Mouse (Mus musculus) liver (tissue): Measurements from ENCODE around the gene Rexo1.
"Not testable (repeated sequence)": the region's sequence is repeated elsewhere in the genome, so short reads cannot be mapped to it uniquely, and the experiment has no call there.

ENCODE experiments used
- DNase-seq: peaks from one replicate; pipeline ENCODE4 v3.0.0-alpha.2; 2020; ENCODE audit warnings: mixed read lengths

The Rexo1 gene

DNA sequence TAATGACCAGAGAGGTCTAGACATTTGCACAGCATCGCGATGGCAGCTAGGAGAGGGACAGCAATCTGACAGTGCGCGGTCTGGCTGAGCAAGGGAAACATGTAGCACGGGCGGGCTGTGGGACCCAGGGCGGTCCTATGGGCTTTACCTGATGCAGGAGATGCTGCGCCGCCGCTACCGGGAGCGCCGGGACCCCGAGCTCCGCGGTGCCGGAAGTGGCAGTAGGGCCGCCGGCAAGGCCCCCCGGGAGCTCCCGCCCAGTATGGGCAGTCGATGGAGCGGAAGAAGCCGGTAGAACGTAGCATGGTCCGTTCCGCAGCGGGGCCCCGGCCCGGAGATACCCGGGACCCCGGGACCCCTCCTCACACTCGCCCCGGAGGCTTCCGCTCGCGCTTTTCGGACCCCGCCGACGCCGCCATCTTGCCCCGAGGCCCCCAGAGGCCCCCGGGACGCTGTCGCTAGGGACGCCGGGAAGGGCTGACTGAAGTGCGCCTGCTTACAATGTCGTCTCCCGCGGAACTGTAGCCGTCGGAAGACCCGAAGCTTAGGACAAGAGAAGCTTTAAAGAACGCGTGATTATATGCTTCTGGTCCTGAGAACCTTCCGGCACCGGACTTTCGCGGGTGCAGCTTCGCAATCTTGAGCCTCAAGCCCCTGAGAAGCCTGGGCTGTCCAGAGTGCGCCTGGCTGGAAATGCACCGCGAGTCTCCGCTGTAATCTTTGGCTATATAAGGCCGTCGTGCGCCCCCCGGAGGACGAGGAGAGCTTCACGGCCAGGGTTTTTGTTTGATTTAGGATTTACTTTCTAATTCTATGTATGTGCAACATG is at the start of gene Rexo1:
Gene Rexo1 (minus strand): TSS at position 445 of the 829 bp plus-strand sequence.
- peak; percentile 94 for DNase-seq

DNA sequence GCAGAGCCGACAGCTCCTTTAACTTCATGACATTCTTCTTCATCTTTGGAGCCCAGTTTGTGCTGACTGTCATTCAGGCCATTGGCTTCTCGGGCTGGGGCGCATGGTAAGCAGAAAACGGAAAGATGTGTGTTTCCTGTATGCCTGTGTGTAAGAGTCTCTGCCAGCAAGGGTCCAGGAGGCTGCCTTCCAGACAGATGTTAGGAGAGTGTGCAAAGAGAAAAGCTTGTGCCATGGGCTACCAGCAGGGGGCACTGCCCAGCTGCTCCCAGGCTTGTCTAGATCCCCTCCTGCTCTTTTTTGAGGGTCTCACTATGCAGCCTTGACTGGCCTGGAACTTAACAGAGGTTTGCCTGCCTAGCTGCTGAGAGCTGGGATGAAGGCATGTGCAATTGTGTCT is 49.7 kb upstream of the Rexo1 start:
- peak; percentile 71 for DNase-seq

DNA sequence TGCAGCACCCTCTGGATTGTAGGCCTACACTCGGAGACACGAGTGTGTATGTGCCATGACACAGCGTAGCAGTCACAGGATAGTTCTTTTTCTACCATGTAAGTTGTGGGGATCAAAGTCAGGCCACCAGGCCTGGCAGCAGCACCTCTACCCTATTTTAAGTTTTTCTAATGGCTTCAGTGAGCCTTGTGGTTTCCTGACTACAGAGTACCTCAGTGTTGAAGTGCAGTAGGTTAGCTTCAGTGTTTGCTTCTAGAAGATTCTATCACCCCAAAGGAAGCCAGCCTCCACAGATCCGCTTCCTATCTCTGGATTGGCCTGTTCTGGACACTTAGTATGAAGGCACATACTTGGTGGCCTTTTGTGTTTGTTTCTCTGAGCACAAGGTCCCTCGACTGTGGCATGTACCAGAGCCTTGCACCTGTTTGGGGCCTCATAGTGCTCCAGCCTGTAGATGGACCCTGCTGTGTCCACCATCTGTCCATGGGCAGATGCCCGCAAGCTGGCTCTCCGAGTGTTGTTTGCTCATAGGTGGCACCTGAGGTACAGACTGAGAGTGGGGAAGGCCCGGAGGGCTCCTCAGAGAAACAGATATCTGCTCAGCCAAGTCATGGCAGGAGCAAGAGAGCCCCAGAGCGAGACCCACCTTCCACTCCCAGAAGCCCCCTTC is 48.9 kb upstream of the Rexo1 start:
- no peak for DNase-seq

DNA sequence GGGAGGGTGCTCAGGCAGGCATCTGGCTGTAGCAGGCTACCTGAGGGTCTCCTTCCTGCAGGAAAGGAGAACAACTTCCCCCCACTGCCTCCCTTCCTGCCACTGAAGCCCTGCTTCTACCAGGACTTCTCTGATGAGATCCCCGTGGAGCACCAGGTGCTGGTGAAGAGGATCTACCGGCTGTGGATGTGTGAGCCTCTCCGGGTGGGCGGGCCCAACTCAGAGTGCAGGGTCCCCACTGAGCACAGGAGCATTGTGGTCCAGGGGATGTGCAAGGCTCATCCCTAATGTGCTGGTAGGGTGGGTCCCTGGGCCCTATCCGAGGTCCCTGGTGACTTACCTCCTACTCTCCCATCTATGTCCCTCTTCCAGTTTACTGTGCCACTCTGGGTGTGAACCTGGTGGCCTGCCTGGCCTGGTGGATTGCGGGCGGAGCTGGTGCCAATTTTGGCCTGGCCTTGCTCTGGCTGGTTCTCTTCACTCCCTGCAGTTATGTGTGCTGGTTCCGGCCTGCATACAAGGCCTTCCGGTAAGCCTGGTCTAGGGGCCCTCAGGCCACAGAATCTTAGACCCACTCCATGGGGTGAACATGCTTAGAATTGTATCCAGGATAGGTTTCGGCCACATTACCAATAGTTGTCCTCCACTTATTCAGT is 48.0 kb upstream of the Rexo1 start:
- DNase-seq: no peak

DNA sequence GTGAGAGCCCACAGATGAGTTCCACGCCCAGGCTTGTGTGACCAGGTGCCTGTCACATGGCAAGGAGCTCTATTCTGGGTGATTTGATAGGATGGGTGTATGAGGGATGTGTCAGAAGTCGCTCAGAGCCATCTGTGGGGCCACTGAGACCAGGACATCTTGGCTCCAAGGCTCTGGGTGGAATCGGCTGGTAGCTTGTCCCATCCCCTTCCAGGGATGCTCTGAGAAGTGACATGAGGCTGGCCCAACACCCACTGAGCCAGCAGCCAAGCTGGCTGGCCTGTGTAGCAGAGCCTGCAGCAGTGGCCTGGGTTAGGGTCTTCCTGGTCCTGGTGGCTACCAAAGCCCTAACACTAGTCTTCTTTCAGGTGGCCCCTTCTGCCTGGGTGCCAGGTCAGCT is 47.1 kb upstream of the Rexo1 start:
- DNase-seq: no peak

DNA sequence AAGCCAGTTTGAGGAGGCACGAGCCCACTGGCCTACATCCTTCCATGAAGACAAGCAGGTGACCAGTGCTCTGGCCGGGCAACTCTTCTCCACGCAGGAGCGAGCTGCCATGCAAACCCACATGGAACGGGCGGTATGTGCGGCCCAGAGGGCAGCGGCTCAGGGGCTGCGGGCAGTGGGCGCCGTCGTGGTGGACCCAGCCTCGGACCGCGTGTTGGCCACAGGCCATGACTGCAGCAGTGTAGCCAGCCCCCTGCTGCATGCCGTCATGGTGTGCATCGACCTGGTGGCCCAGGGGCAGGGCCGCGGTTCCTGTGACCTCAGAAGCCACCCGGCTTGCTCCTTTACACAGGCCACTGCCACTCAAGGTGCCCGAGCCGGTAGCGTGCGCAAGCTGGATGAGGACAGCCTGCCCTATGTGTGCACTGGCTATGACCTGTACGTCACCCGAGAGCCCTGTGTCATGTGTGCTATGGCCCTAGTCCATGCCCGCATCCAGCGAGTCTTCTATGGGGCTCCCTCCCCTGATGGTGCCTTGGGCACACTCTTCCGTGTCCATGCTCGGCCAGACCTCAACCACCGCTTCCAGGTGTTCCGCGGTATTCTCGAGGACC is 45.5 kb upstream of the Rexo1 start:
- DNase-seq: no peak

DNA sequence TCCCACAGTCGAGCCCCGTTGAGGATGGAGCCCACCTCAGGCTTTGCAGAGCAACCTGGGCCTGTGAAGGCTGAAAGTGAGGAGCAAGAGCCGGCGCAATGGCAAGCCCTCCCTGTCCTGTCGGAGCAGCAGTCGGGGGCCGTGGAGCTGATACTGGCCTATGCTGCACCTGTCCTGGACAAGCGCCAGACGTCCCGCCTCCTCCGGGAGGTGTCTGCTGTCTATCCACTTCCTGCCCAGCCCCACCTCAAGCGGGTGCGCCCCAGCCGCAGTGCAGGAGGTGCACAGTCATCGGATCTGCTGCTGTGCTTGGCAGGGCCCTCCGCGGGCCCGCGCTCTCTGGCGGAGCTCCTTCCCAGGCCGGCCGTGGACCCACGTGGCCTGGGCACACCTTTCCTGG is 44.9 kb upstream of the Rexo1 start:
- peak; percentile 65 for DNase-seq

DNA sequence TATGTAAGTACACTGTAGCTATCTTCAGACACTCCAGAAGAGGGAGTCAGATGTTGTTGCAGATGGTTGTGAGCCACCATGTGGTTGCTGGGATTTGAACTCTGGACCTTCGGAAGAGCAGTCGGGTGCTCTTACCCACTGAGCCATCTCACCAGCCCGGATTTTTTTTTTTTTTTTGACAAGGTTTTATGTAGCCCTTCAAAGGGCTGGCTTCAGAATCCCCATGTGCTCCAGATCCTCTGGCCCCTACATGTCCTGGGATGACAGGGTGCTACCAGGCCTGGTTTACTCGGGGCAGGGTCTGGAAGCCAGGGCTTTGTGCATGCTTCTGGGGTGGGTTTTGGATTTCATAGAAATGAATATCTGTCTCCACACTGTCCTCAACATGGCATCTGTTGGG is 44.4 kb upstream of the Rexo1 start, which contains the start of gene Gm49322:
Gene Gm49322 (plus strand): TSS at position 301 of the 400 bp plus-strand sequence.
- DNase-seq: not testable (repeated sequence)

DNA sequence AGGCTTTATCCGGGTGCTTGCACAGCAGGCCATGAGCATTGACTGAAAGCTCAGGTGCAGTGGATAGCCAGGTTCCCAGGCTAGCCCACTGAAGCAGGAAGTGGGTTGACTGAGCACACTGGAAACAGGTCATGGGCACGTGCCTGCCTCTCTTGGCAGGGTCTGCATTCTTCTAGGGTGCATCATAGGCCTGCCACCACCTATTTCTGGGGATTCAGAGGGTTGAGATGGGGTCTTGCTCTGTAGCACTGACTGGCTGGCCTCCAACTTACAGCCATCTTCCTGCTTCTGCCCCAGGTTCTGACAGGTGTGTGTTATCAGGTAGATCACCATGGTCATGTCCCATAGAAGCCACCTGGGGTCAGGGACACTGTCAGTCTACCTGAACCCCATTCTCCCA is 43.6 kb upstream of the Rexo1 start:
- no peak for DNase-seq

DNA sequence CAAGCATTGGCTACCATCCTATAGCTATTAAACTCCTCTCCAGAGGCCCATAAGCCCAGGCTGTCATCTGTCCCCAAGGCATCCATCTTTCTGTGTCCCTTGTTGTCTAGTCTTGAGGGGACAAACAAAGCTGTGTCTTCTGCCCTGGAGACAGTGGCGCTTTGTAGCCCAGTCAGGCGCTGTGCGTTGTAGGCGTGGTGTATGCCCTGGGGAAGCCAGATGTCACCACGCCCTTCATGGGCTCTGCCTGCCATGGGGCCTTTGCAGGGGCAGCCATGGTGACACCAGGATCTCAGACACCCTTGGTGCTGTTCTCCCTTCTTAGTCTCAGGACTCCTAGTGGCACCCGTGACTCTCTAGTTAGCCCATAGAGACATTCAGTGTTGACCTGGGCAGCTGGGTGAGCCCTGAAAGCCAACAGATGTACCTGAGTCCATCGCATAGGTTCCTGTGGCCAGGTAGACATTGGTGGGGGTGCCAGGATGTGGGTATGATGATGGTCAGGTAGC is 42.7 kb upstream of the Rexo1 start:
- DNase-seq: peak; percentile 91

DNA sequence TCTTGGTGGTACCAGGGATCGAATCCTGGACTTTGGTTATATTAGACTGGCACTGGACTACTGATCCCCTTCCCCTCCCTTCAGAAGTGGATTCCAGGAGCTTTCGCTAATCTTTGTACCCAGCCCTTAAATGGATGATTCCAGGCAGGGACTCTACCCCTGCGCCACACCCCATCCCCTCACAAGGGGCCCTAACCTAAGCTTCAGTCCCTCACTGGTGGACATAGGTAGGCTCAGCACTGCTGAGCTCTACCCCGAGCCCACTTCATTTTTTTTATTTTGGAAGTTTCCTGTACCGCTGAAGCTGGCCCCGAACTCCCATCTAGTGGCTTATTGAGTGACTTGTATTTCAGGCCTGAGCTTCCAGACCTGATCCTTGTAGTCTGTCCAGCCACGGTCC is 42.0 kb upstream of the Rexo1 start:
- peak; percentile 37 for DNase-seq

DNA sequence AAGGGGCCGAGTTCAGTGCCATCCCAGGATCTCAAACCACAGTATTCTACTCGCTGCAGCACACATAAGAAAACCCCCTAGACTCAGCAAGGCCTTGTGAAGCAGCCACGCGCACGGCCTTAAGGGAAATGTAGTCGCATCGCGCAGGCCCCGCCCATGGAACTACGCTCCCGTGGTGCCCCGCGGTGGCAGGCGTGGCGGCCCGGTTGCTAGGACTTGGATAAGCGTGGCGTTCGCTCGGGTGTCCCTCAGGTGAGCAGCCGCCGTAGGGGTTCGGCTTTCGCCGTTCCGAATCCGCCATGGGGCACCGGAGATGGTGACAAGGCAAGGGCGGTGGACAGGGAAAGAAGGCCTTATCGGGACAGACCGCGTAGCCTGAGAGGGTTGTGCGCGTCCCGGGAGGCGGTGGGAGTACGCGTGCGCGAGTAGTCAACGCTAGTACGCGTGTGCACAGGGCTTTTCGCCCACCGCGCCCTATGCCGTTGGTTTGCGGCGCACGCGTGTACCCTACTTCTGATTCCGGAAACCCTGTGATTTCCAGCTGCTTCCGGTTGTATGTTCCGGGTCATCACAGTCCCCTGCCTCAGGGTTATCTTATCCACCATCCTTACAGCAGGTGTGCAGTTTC is 41.5 kb upstream of the Rexo1 start, which contains the start of the genes Scamp4 and Adat3:
Gene Scamp4 (plus strand): TSS at position 175 of the 628 bp plus-strand sequence.
Gene Adat3 (plus strand): TSS at position 183 of the 628 bp plus-strand sequence.
- peak; percentile 96 for DNase-seq

DNA sequence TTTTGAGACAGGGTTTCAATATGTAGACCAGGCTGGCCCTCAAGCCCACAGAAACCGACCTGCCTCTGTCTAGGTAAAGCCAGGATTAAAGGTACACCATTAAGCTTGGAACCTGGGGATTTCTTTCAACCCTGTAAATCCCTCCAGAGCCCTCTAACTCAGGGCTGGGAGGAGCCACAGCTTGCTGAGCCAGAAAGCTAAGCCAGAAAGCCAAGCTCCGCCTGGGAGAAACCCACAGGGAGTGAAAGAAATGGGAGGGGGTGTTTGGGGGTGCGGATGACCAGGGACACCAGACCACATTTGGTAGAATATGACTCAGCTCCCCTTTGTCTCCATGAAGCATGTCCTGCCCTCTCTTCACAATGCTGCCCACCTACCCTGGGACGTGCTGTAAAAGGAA is 35.0 kb upstream of the Rexo1 start:
- no peak for DNase-seq

DNA sequence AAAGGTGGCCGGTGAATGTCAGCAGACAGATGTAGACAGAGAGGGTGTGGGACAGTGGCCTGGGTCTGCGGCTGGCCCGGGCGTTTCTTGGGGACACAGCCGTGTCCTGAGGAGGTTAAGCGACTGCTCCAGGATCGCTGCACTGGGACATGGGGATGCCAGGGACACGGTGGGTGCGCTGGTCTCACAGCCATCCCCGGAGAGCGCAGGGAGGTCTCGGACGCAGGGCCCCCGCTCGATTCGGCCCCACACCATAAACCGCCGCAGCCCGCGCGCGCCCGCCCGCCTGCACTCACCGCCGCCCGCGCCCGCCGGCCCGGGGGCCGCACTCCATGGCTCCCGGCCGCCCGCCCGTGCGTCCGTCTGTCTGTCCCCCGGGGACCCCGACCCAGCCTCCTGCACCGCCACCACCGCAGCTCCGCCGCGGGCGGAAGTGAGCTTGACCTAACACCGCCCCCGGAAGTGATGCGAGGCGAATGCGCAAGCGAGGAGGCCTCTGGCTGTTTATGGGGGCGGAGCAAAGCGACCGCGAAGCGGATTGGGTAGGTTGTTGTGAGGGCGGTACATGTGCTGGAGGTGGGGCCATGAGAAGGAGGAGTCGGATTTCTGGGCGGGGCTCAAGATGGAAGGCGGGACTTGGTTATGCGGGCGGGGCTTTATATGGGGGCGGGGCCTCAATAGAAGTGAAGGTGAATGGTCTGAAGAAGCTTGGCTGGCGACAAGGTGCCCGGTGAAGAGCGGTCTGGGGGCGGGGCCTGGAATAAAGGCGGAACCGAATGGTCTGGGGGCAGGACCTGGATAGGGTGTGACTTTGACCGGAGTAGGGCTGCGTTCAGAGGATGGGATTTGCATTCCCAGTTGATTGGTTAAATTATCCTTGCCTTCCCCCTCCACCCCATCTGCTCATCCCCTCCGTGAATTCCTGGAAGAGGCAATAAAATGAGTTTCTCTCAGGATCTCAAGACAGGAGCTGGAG is 28.8 kb upstream of the Rexo1 start, which contains the start of gene Abhd17a:
Gene Abhd17a (minus strand): TSS at position 463 of the 976 bp plus-strand sequence.
- peak; percentile 99 for DNase-seq

DNA sequence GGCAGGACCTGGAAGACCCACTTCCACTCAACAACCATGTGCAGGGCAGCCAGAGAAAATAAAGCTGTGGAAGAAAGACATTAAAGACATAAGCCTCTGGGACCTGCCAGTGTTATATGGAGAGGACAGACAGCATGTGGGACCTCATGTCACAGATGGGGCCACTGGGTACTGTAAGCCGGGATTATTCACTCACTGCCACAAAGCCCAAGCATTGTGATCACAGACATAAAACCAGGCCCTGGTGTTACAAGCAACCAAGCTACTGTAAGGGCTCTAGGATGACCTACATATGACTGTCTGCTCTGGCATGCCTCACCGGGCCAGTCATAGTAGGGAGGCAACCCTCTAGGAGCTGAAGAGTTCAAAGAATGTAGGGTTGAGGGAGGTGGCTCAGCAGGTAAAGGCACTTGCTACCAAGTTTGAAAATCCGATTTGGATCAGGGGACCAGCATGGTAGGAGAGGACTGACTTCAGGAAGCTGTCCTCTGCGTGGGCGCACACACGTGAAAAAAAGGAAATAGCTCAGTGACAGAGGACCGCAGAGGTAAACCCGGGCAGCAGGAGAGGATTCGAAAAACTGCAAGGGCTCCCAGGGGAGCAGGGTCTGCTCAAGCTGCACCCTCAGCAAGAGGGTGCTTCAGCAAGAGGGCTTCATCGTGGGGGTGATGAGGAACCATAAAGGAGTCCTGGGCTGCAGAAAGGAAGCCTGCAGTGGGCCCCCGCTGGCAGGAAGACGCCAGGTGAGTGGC is 27.9 kb upstream of the Rexo1 start:
- DNase-seq: no peak

DNA sequence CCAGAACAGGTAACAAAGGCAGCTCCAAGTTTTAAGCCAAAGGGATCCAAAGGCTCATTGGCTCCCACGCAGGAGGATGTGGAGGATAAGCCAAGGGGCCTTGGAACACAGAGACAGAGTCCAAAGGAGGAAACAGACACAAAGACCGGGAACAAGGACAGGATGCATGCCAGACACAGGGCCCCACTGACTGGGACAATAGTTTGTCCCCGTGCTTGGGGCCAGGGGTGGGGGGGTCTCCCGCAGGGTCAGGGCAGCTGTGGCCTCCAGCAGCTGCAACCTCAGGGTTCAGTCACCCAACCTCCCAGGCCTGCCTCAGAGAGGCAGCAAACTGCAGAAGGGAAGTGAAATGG is 25.9 kb upstream of the Rexo1 start:
- DNase-seq: no peak

DNA sequence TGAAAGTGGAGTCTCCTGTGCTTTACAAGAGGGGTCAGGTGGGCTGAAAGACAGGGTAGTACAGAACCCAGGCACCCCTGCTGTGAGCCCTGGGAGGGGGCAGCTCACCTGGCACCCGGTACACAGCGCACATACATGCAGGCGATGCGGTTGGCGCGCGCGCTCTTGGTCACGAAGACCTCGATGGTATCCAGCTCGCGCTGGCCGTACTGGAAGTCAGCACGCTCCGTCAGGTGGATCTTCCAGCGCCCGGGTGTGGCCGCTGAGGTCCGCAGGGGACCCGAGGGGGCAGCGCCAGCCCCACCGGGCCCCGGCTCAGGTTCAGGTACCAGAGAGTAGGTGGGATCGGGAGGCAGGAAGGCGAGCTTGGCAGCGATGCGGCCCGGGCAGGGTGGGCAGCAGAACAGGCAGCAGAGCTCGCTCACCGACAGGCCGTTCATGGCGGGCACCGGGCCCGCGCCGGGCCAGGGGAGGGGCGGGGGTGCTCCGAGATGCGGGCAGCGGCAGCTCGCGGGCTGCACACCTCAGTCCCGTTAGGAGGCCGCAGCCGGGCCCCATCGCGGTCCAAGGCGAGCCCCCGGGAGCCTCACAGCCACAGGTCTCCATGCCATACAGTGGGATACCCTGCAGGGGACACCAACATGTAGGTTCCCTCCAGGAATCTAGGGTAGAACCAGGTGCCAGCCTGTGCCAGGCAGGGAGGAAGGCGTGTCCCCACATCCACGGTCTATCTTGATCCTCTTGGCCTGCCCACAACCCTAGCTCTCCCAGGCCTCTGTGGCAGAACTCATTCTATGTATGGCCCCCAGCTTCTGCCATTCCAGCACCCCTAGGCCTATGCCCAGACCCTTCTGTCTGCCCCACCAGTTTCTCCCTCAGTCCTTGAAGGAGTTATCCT is 25.3 kb upstream of the Rexo1 start:
- no peak for DNase-seq

DNA sequence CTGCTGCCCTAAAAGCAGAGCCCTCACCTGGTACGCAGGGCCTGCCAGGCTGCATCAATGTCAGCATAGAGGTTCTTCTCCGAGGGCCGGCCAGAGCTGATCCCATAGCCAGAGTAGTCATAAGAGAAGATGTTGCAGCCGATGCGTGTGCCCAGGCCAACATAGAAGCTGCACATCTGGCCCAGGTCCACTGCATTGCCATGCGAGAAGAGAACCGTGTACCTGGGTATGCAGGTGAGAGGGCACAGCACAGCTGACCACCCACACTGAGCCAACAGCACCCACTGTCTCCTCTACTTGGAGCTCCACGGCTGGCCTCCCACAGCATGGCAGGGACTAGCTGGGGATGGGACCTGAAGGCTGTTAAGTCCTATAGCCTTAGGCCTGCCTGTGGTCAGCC is 24.2 kb upstream of the Rexo1 start:
- no peak for DNase-seq
